Mouse (Mus musculus) lung, embryonic 14.5 days (tissue): ENCODE measurements around the gene Lgals2. TPM values are rescaled to one million over a fixed set of nuclear protein-coding genes. Genes with fewer than 3 reads are reported as not detected.

Experiments used
- ATAC-seq: fragments of 200-750 bp; cut with Nextera tagmentation; 2 replicates; pipeline ENCODE4 v1.8.0; 2017; ENCODE audit warnings: mild to moderate bottlenecking, moderate TSS enrichment, moderate library complexity; ENCODE audit not compliant: insufficient read depth
- DNase-seq: peaks from one replicate; pipeline ENCODE4 v3.0.0-alpha.2; 2015
- H3K27ac ChIP-seq: fragments of 300-500 bp; sonication (generic); 2 replicates; pipeline ENCODE4 v1.5.1; 2014; ENCODE audit warnings: low read depth, mild to moderate bottlenecking, moderate library complexity
- H3K27me3 ChIP-seq: fragments of 300-500 bp; sonication (generic); 2 replicates; pipeline ENCODE4 v1.6.1; 2014; ENCODE audit warnings: low read length, control low read depth; ENCODE audit not compliant: insufficient read depth
- H3K36me3 ChIP-seq: fragments of 300-500 bp; sonication (generic); 2 replicates; pipeline ENCODE4 v1.6.1; 2014; ENCODE audit warnings: control low read depth; ENCODE audit not compliant: insufficient read depth
- H3K4me1 ChIP-seq: fragments of 300-500 bp; sonication (generic); 2 replicates; pipeline ENCODE4 v1.6.1; 2014; ENCODE audit warnings: antibody characterized with exemption, control low read depth; ENCODE audit not compliant: insufficient read depth
- H3K4me2 ChIP-seq: fragments of 300-500 bp; sonication (generic); 2 replicates; pipeline ENCODE4 v1.6.1; 2014; ENCODE audit warnings: mild to moderate bottlenecking
- H3K4me3 ChIP-seq: fragments of 300-500 bp; sonication (generic); 2 replicates; pipeline ENCODE4 v1.5.1; 2014; ENCODE audit warnings: low read depth, low read length
- H3K9ac ChIP-seq: fragments of 300-500 bp; sonication (generic); 2 replicates; pipeline ENCODE4 v1.6.1; 2014
- H3K9me3 ChIP-seq: fragments of 300-500 bp; sonication (generic); 2 replicates; pipeline ENCODE4 v1.6.1; 2016; ENCODE audit warnings: low read depth, low read length, control low read depth
- CTCF ChIP-seq: IDR thresholded peaks from 2 replicates; pipeline ENCODE4 v1.5.1; 2016; ENCODE audit warnings: antibody characterized with exemption, low read depth
- WGBS: fragments of 180-500 bp; shearing (Covaris S2); extraction: QIAGEN DNeasy Blood & Tissue Kit; methylation state at CpG from one replicate; pipeline ENCODE4 v1.1.7; 2014; 5-methylcytosine and 5-hydroxymethylcytosine counted together
- polyA plus RNA-seq: library from polyadenylated mRNA; unstranded; fragments of >200 nt; fragmentation: Nextera tagmentation; extraction: Ambion mirVana; gene quantifications from 2 replicates; pipeline ENCODE4 v1.2.1, GENCODE M21; 2014

Gene Lgals2
- polyA plus RNA-seq, 1 experiment from 2014 or later: 0.34 TPM

DNA sequence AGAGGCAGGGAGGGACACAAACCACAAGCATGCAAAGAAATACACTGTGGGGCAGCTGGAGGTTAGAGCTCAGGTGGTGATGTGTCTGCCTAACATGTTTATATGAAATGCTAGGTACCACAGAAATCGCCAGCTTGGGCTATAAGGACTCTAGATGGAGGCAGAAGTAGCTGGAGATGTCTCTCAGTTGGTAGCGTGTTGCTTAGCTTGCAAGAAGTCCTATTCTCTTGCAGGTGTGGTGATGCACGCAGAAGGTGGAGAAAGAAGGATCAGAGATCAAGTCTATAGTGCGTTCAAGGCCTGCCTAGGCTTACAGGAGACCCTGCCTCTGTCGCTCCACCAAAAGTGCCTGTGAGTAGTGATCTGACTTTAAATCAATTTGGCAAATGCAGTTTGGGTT is 20.2 kb upstream of the Lgals2 start:
- H3K9me3 ChIP-seq: no peaks in the 10 kb centered on the region
- peak overlapping the region; percentile 99 for H3K27ac ChIP-seq
- ATAC-seq: no peak
- H3K9ac ChIP-seq: peak overlapping the region; percentile 84; the same call in 1 of the 2 replicates
- no peak for DNase-seq
- WGBS: 64% methylated on average over 5 of the region's 5 CpGs
- H3K36me3 ChIP-seq: peaks cover 8% of the 10 kb centered on the region
- no peak overlapping the region for H3K4me3 ChIP-seq
- H3K4me2 ChIP-seq: peak overlapping the region; percentile 78
- no peak for TF ChIP-seq CTCF
- H3K4me1 ChIP-seq: peaks cover 6% of the 10 kb centered on the region; the same call in 1 of the 2 replicates
- no peaks in the 10 kb centered on the region for H3K27me3 ChIP-seq

DNA sequence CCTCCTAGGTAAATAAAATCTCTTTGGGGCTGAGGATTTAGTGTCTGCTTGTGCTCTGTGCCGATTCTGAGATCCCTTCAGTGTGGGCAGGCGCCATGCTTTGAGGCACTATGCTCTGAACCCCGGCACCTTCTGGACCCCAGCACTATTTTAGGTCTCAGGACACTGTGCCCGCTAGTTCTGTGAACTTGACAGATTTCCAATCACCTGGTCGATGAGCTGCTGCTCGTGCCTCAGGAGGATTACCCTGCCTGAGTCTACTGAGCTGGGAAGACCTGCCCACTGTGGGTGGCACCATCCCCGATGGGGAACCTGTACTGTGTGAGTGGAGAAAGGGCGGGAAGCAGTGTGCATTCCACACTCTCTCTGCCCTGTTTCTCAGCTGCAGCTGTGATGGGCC is 19.7 kb upstream of the Lgals2 start:
- Histone ChIP-seq H3K9ac (no peak overlapping the region), H3K4me3 (no peak overlapping the region), H3K27me3 (no peaks in the 10 kb centered on the region), H3K4me2 (no peak overlapping the region), H3K9me3 (no peaks in the 10 kb centered on the region), H3K36me3 (peaks cover 3% of the 10 kb centered on the region; the same call in 1 of the 2 replicates), H3K27ac (peak overlapping the region; percentile 99), H3K4me1 (peaks cover 6% of the 10 kb centered on the region; the same call in 1 of the 2 replicates)
- DNase-seq (no peak), ATAC-seq (no peak)
- 68% methylated on average over 8 of the region's 8 CpGs for WGBS
- TF ChIP-seq CTCF: no peak

DNA sequence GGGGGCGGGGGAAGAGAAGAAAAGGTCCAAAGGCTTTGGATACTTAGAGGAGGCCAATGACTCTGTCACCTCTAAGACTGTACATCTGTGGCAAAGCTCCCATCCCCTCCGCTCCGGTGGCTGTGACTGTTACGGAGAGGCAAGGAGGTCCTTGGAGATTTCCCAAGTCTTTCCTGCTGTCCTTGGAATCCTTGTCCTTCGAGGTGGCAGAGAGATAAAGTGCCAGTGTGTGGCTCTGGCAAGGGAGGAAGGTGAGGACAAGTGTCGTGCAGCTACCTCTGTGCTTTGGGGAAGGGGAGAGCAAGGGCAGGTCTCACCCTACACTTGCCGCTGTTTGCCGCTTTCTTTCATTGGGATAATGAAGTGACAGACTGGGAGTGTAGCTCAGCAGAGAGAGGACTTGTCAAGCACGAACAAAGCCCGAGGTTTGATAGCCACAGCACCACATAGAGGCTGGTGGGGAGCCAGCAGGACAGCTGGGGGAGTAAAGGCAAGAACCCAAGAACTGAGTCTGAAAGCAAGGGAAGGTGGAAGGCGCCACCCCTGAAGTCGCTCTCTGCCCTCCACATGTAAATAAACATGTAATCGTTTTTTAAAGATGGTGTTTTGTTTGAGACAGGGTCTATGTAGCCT is 18.6 kb upstream of the Lgals2 start:
- TF ChIP-seq CTCF: peak; percentile 18; the same call in 1 of the 2 replicates
- Histone ChIP-seq H3K9ac (no peak overlapping the region), H3K27ac (no peak overlapping the region), H3K4me1 (peaks cover 2% of the 10 kb centered on the region), H3K4me2 (peak overlapping the region; percentile 12; the same call in 1 of the 2 replicates), H3K36me3 (no peaks in the 10 kb centered on the region), H3K9me3 (no peaks in the 10 kb centered on the region), H3K27me3 (no peaks in the 10 kb centered on the region), H3K4me3 (no peak overlapping the region)
- DNase-seq (peak; percentile 56), ATAC-seq (no peak)
- 41% methylated on average over 13 of the region's 13 CpGs for WGBS

DNA sequence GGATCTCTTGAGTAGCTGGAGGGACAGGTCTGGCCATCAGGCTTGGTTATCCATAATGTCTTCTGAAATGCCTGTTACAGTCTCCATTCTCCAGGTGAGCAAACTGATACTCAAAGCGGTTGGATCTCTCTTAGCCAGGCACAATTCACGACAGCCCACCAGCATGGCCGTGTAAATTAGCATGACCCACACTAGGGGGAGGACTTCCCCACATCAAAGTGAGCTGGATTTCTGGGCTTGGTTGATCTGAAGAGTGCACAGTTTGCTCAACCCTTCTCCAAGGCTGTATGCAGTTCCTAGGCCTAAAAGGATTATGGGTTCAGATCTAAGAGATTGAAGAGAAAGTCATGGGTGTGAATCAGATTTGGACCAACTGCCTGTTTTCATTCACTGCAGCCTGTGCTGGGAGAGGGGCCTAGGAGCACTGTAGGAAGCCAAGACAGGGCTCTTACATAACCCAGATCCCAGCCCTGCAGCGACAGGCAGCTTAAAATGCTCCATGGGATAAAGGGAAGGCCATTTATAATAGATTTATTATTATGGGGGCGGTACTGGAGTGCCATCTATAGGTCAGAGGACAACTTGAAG is 16.8 kb upstream of the Lgals2 start:
- H3K4me2 ChIP-seq: no peak overlapping the region
- no peak for ATAC-seq
- H3K4me1 ChIP-seq: peaks cover 9% of the 10 kb centered on the region
- no peaks in the 10 kb centered on the region for H3K27me3 ChIP-seq
- H3K9me3 ChIP-seq: no peaks in the 10 kb centered on the region
- no peaks in the 10 kb centered on the region for H3K36me3 ChIP-seq
- 33% methylated on average over 5 of the region's 5 CpGs for WGBS
- no peak for DNase-seq
- peak; percentile 47 for TF ChIP-seq CTCF
- H3K4me3 ChIP-seq: no peak overlapping the region
- no peak overlapping the region for H3K9ac ChIP-seq
- no peak overlapping the region for H3K27ac ChIP-seq

DNA sequence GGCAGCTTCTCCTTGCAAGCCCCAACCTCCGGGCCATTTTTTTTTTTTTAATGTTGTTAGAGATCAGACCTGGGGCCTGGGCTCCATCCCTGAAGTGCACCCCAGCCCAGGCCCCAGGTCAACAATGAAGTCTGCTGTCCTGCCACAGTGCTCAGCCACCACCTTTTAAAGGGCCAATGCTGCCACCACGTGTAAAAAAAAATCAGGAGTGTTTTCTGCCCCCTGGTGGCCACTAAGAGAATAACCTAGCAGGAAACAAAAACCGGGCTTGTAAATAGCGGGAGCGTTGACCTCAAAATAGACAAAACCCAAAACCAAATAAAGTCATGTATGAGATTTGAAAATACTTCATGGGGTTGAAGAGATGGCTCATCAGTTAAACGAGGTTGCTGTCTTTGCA is 14.4 kb upstream of the Lgals2 start:
- peaks cover 9% of the 10 kb centered on the region for H3K4me1 ChIP-seq
- no peaks in the 10 kb centered on the region for H3K36me3 ChIP-seq
- H3K9ac ChIP-seq: no peak overlapping the region
- DNase-seq: peak; percentile 85
- H3K4me2 ChIP-seq: no peak overlapping the region
- ATAC-seq: no peak
- WGBS: 32% methylated on average over 6 of the region's 6 CpGs
- H3K27ac ChIP-seq: peak overlapping the region; percentile 94; the same call in 1 of the 2 replicates
- H3K27me3 ChIP-seq: no peaks in the 10 kb centered on the region
- TF ChIP-seq CTCF: peak; percentile 82
- H3K9me3 ChIP-seq: no peaks in the 10 kb centered on the region
- no peak overlapping the region for H3K4me3 ChIP-seq

DNA sequence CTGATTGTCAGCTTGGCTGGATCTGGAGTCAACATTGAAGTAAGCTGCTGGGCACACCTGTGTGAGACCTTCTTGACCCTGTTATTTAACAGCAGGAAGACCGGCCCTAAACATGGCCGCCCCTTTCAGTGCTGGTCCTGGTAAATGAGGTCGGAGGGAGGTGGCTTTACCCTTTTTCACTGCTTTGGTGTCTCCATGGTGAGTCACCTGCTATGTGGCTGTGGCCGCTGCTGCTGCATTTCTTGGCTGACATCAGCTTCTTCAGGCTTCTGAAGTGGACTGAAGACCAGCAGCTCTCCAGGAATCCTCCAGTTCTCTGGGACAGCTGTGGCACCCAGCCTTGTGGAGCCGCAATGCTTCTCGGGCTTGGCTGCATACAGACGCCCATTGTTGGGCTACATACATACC is 13.5 kb upstream of the Lgals2 start:
- no peak overlapping the region for H3K4me3 ChIP-seq
- H3K9ac ChIP-seq: no peak overlapping the region
- WGBS: 30% methylated on average over 7 of the region's 7 CpGs

DNA sequence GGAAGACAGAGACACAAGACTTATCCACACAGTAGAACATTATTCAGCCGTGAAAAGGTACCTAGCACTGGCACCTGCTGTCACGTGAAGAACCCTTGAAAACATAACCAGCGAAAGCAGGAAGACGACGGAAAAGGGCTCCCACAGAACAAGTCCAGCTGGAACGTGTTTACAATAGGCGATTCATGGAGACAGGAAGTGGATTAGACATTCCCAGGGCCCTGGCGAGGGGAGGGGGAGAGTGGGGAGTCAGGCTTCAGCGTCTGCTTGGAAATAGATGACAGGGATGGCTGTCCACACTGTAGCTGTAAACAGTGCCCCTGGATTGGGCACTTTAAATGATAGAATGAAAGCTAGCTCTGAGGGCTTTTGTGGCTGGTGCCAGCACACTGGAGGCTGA is 13.1 kb upstream of the Lgals2 start:
- Histone ChIP-seq H3K4me3 (no peak overlapping the region), H3K27me3 (no peaks in the 10 kb centered on the region), H3K4me2 (peak overlapping the region; percentile 38), H3K9ac (no peak overlapping the region), H3K27ac (peak overlapping the region; percentile 94), H3K4me1 (peaks cover 9% of the 10 kb centered on the region), H3K36me3 (no peaks in the 10 kb centered on the region), H3K9me3 (no peaks in the 10 kb centered on the region)
- no peak for TF ChIP-seq CTCF
- 5% methylated on average over 9 of the region's 9 CpGs for WGBS
- ATAC-seq: peak; percentile 91
- peak; percentile 91 for DNase-seq

More for the DNA sequence above, 13.5 kb upstream of the Lgals2 start:
- no peaks in the 10 kb centered on the region for H3K9me3 ChIP-seq
- peak; percentile 64 for DNase-seq
- ATAC-seq: peak; percentile 55
- H3K27me3 ChIP-seq: no peaks in the 10 kb centered on the region
- peak overlapping the region; percentile 38 for H3K4me2 ChIP-seq
- no peak for TF ChIP-seq CTCF
- no peaks in the 10 kb centered on the region for H3K36me3 ChIP-seq
- peak overlapping the region; percentile 94 for H3K27ac ChIP-seq
- H3K4me1 ChIP-seq: peaks cover 9% of the 10 kb centered on the region
